In the genomic region with DNA sequence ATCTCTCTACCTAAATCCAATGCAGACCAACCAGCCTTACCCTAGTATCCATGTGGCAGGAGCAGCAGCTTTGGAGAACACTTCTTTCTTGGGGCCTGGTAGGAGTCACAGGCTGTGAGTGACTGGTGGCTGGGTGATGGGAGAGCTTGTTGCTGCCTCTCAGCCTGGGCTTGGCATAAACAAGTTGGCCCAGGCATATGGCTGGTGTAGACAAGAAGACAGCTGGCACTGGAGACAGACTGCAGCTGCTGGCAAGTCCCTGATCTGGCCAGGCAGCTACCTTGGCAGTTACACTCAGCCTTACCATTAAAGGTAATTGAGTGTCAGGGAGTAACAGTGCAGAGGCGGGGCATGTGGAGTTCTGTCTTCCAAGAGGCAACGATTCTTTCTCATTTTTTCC, we compare ENCODE assay signal across 9 mouse cellular contexts. TPM values are rescaled to one million over a fixed set of nuclear protein-coding genes. Genes with fewer than 3 reads are reported as not detected.
A peak's percentile ranks its signal among the peaks of the same experiment; 100 is the strongest.
DNase-seq lines count a peak whose midpoint lies in the region; ATAC-seq and TF ChIP-seq lines count a peak whose summit lies in the region.
"Had no signal": no experiment of that assay in that cellular context is flagged by ENCODE, and none has a peak within 500 bp of the region (broad histone marks: within the 10 kb centered on the region; RNA-seq: fewer than 3 reads in every experiment).

No protein-coding gene starts in this region.

- no peak overlapping the region for H3K27ac ChIP-seq in hindbrain, postnatal 0 days
- no peak overlapping the region for H3K27ac ChIP-seq in hindbrain, embryonic 13.5 days
- H3K27ac ChIP-seq in brown adipose tissue, adult 24 weeks (replicated peaks; ENCODE audit: low read depth, low read length) = peak overlapping the region; percentile 26

- H3K36me3 ChIP-seq in hindbrain, postnatal 0 days (ENCODE audit: insufficient read depth, low read length) = no peaks in the 10 kb centered on the region
- no peaks in the 10 kb centered on the region for H3K36me3 ChIP-seq in hindbrain, embryonic 13.5 days

- peak; percentile 86 for ATAC-seq in hindbrain, postnatal 0 days
- ATAC-seq in hindbrain, embryonic 13.5 days (ENCODE audit: low FRiP score) = no peak
- ATAC-seq: Patski had no signal

- DNase-seq in hindbrain, postnatal 0 days (ENCODE audit: low spot score) = peak; percentile 71
- peak; percentile 82 for DNase-seq in gastrocnemius, adult 18-20 months (ENCODE audit: low spot score)
- peak; percentile 14 to 71 for DNase-seq in kidney, postnatal 25 days
- peak; percentile 33 for DNase-seq in lung, postnatal 10 days
- no peak for DNase-seq in spleen, postnatal 36 days (ENCODE audit: low spot score in 2 of 2)
- no peak for DNase-seq in natural killer cell, adult 2 months (ENCODE audit: low spot score in 2 of 2)

- no peaks in the 10 kb centered on the region for H3K4me1 ChIP-seq in hindbrain, postnatal 0 days (ENCODE audit: insufficient read depth, low read length)
- peaks cover 4% of the 10 kb centered on the region; the same call in 1 of the 2 replicates for H3K4me1 ChIP-seq in hindbrain, embryonic 13.5 days (replicated peaks)
- H3K4me1 ChIP-seq in brown adipose tissue, adult 24 weeks (ENCODE audit: control insufficient read depth, insufficient read depth, insufficient read length, low read length) = peaks cover 39% of the 10 kb centered on the region

- H3K4me3 ChIP-seq in hindbrain, postnatal 0 days (ENCODE audit: low read length) = no peak overlapping the region
- H3K4me3 ChIP-seq in hindbrain, embryonic 13.5 days = no peak overlapping the region
- H3K4me3 ChIP-seq in brown adipose tissue, adult 24 weeks (ENCODE audit: insufficient read depth, low read depth, low read length) = no peak overlapping the region

- WGBS in hindbrain, postnatal 0 days = 74% methylated on average over 2 of the region's 2 CpGs
- WGBS in hindbrain, embryonic 13.5 days = 96% methylated on average over 2 of the region's 2 CpGs

- no peak overlapping the region for H3K4me2 ChIP-seq in hindbrain, postnatal 0 days (ENCODE audit: low read depth, low read length)
- H3K4me2 ChIP-seq in hindbrain, embryonic 13.5 days = no peak overlapping the region

- H3K9me3 ChIP-seq in hindbrain, postnatal 0 days (ENCODE audit: low read length) = no peaks in the 10 kb centered on the region
- no peaks in the 10 kb centered on the region for H3K9me3 ChIP-seq in hindbrain, embryonic 13.5 days

- no peak for TF ChIP-seq CTCF in hindbrain, postnatal 0 days (IDR thresholded peaks at IDR 0.05; ENCODE audit: low read depth)

- H3K27me3 ChIP-seq in hindbrain, postnatal 0 days (ENCODE audit: insufficient read depth, low read length) = no peaks in the 10 kb centered on the region
- no peaks in the 10 kb centered on the region for H3K27me3 ChIP-seq in hindbrain, embryonic 13.5 days
- H3K27me3 ChIP-seq: Patski had no signal

- H3K9ac ChIP-seq in hindbrain, postnatal 0 days (replicated peaks; ENCODE audit: low read length) = no peak overlapping the region
- no peak overlapping the region for H3K9ac ChIP-seq in hindbrain, embryonic 13.5 days

RNA-seq across cellular contexts. Expression of a gene that starts 16.0 kb away (rescaled TPM):
- total RNA-seq in hindbrain, postnatal 0 days (2014; rRNA removed) = 14.2 and 15.2 TPM in 2 replicates
- polyA plus RNA-seq in hindbrain, postnatal 0 days (2015; fragmentation: Nextera tagmentation; extraction: Ambion mirVana) = 9.1 and 9.7 TPM in 2 replicates
- polyA plus RNA-seq in hindbrain, embryonic 13.5 days (2015; fragmentation: Nextera tagmentation; extraction: Ambion mirVana) = 8.0 and 10.9 TPM in 2 replicates
- 11.1 and 20.7 TPM in 2 replicates for polyA plus RNA-seq in brown adipose tissue, adult 24 weeks (2012; ENCODE audit: insufficient read depth, insufficient read length, missing spikeins)
- total RNA-seq in gastrocnemius, adult 18-20 months (2021) = 10 to 100 TPM; 22.5 to 23.7 TPM

Comparison
In these comparisons a context has a peak if more than half of its experiments do, and no peak if none do; other contexts are left out.
1. DNase-seq: peak in hindbrain, postnatal 0 days (single experiment), gastrocnemius, adult 18-20 months (single experiment), kidney, postnatal 25 days (2 of 2) and lung, postnatal 10 days (single experiment); none in spleen, postnatal 36 days (0 of 2) and natural killer cell, adult 2 months (0 of 2).